ENCODE assay signal across 10 mouse cellular contexts in genomic region chr10:84535859-84536258, GRCm38 (mm10). TPM values are rescaled to one million over a fixed set of nuclear protein-coding genes. Genes with fewer than 3 reads are reported as not detected.
DNase-seq lines count a peak whose midpoint lies in the region; ATAC-seq and TF ChIP-seq lines count a peak whose summit lies in the region.
"Had no signal": no experiment of that assay in that cellular context is flagged by ENCODE, and none has a peak within 500 bp of the region (broad histone marks: within the 10 kb centered on the region; RNA-seq: fewer than 3 reads in every experiment).

No protein-coding gene starts in this region.

- H3K27ac ChIP-seq in heart, postnatal 0 days (ENCODE audit: low read depth) = no peak overlapping the region
- H3K27ac ChIP-seq in heart, embryonic 11.5 days (ENCODE audit: low read depth, low read length) = no peak overlapping the region
- no peak overlapping the region for H3K27ac ChIP-seq in forebrain, embryonic 12.5 days
- H3K27ac ChIP-seq: liver, embryonic 14.5 days had no signal

- H3K4me3 ChIP-seq in heart, postnatal 0 days (ENCODE audit: low read depth, low read length) = no peak overlapping the region
- H3K4me3 ChIP-seq in heart, embryonic 11.5 days (ENCODE audit: low read depth, low read length) = no peak overlapping the region
- no peak overlapping the region for H3K4me3 ChIP-seq in forebrain, embryonic 12.5 days (replicated peaks)
- H3K4me3 ChIP-seq: erythroblast, embryonic 14.5 days had no signal

- TF ChIP-seq CTCF in heart, postnatal 0 days (IDR thresholded peaks at IDR 0.05; ENCODE audit: low read depth) = no peak

- DNase-seq in adrenal gland, adult 2 months = peak; percentile 42
- no peak for DNase-seq in adrenal gland, adult 18-20 months (ENCODE audit: low spot score in 2 of 2)
- peak; percentile 20 for DNase-seq in heart, postnatal 0 days (ENCODE audit: low spot score)
- peak; percentile 31 for DNase-seq in ovary, adult 18-20 months (ENCODE audit: low spot score)
- DNase-seq in ovary, postnatal 14 days (ENCODE audit: low spot score) = no peak
- peak; percentile 78 for DNase-seq in kidney, postnatal 10 days

- no peak for TF ChIP-seq EP300 in heart, postnatal 0 days (IDR thresholded peaks at IDR 0.05; ENCODE audit: low read depth)

- WGBS in heart, postnatal 0 days = 25% methylated on average over 4 of the region's 4 CpGs
- 35% methylated on average over 4 of the region's 4 CpGs for WGBS in heart, embryonic 11.5 days (ENCODE audit: insufficient replicate concordance)
- WGBS in forebrain, embryonic 12.5 days = 68% methylated on average over 4 of the region's 4 CpGs

- no peaks in the 10 kb centered on the region for H3K27me3 ChIP-seq in heart, postnatal 0 days (ENCODE audit: control insufficient read depth, insufficient read depth, low read length)
- no peaks in the 10 kb centered on the region for H3K27me3 ChIP-seq in heart, embryonic 11.5 days (ENCODE audit: control insufficient read depth, insufficient read depth, low read length)
- no peaks in the 10 kb centered on the region for H3K27me3 ChIP-seq in forebrain, embryonic 12.5 days

- no peak overlapping the region for H3K4me2 ChIP-seq in heart, postnatal 0 days (ENCODE audit: low read depth, low read length)
- no peak overlapping the region for H3K4me2 ChIP-seq in heart, embryonic 11.5 days
- H3K4me2 ChIP-seq in forebrain, embryonic 12.5 days = no peak overlapping the region

- H3K9ac ChIP-seq in heart, postnatal 0 days (replicated peaks; ENCODE audit: low read depth, low read length) = no peak overlapping the region
- no peak overlapping the region for H3K9ac ChIP-seq in heart, embryonic 11.5 days (ENCODE audit: low read depth, low read length)
- no peak overlapping the region for H3K9ac ChIP-seq in forebrain, embryonic 12.5 days
- H3K9ac ChIP-seq: liver, embryonic 14.5 days had no signal

- H3K4me1 ChIP-seq in heart, postnatal 0 days (ENCODE audit: control insufficient read depth, insufficient read depth) = peaks cover 27% of the 10 kb centered on the region
- peaks cover 20% of the 10 kb centered on the region for H3K4me1 ChIP-seq in heart, embryonic 11.5 days (ENCODE audit: control insufficient read depth, insufficient read depth, low read length)
- H3K4me1 ChIP-seq in forebrain, embryonic 12.5 days = peaks cover 35% of the 10 kb centered on the region

- peaks cover 6% of the 10 kb centered on the region; the same call in 1 of the 2 replicates for H3K36me3 ChIP-seq in heart, postnatal 0 days (replicated peaks; ENCODE audit: control insufficient read depth, insufficient read depth, low read length)
- H3K36me3 ChIP-seq in heart, embryonic 11.5 days (ENCODE audit: control insufficient read depth, insufficient read depth, low read length) = no peaks in the 10 kb centered on the region
- 0 out of 2 replicates have a peak, but pooled peaks cover 6% of the 10 kb centered on the region for H3K36me3 ChIP-seq in forebrain, embryonic 12.5 days (replicated peaks)

- ATAC-seq in heart, postnatal 0 days (ENCODE audit: insufficient read depth, low read depth) = no peak
- no peak for ATAC-seq in heart, embryonic 11.5 days (replicated peaks; ENCODE audit: insufficient number of reproducible peaks, low FRiP score, low TSS enrichment)
- ATAC-seq in forebrain, embryonic 12.5 days (ENCODE audit: low FRiP score) = no peak

- H3K9me3 ChIP-seq in heart, postnatal 0 days (replicated peaks; ENCODE audit: control insufficient read depth, low read length) = no peaks in the 10 kb centered on the region
- H3K9me3 ChIP-seq in heart, embryonic 11.5 days (replicated peaks; ENCODE audit: control insufficient read depth, low read length) = no peaks in the 10 kb centered on the region
- no peaks in the 10 kb centered on the region for H3K9me3 ChIP-seq in forebrain, embryonic 12.5 days

RNA-seq across cellular contexts. Expression of gene Ckap4, which starts 2.0 kb away (rescaled TPM):
- 10 to 100 TPM; 24.5 to 44.7 TPM for total RNA-seq in adrenal gland, adult 2 months (2021)
- 20.8 and 29.3 TPM in 2 replicates for polyA plus RNA-seq in adrenal gland, adult 2 months (2012; rRNA removed)
- 10 to 100 TPM; 26.0 to 34.3 TPM for total RNA-seq in adrenal gland, adult 18-20 months (2021)
- 59.8 and 83.8 TPM in 2 replicates for total RNA-seq in heart, postnatal 0 days (2014; rRNA removed; ENCODE audit: low replicate concordance)
- polyA plus RNA-seq in heart, postnatal 0 days (2015; fragmentation: Nextera tagmentation; extraction: Ambion mirVana) = 42.6 and 45.6 TPM in 2 replicates
- polyA plus RNA-seq in heart, embryonic 11.5 days (2014; fragmentation: Nextera tagmentation; extraction: Ambion mirVana) = 103 and 113 TPM in 2 replicates
- 72.0 and 72.2 TPM in 2 replicates for polyA plus RNA-seq in forebrain, embryonic 12.5 days (2016; fragmentation: Nextera tagmentation; extraction: Ambion mirVana)

RNA-seq across cellular contexts. Expression of gene Tcp11l2, which starts 40.6 kb away (rescaled TPM):
- 10 to 100 TPM; 35.0 to 41.7 TPM for total RNA-seq in adrenal gland, adult 2 months (2021)
- polyA plus RNA-seq in adrenal gland, adult 2 months (2012; rRNA removed) = 35.9 and 48.1 TPM in 2 replicates
- total RNA-seq in adrenal gland, adult 18-20 months (2021) = 10 to 100 TPM; 28.1 to 40.9 TPM
- total RNA-seq in heart, postnatal 0 days (2014; rRNA removed; ENCODE audit: low replicate concordance) = 36.9 and 52.4 TPM in 2 replicates
- polyA plus RNA-seq in heart, postnatal 0 days (2015; fragmentation: Nextera tagmentation; extraction: Ambion mirVana) = 57.3 and 63.4 TPM in 2 replicates
- polyA plus RNA-seq in heart, embryonic 11.5 days (2014; fragmentation: Nextera tagmentation; extraction: Ambion mirVana) = 15.2 and 16.6 TPM in 2 replicates
- 10.3 and 11.0 TPM in 2 replicates for polyA plus RNA-seq in forebrain, embryonic 12.5 days (2016; fragmentation: Nextera tagmentation; extraction: Ambion mirVana)

Comparison
In these comparisons a context has a peak if more than half of its experiments do, and no peak if none do; other contexts are left out.
1. DNase-seq: peak in adrenal gland, adult 2 months (single experiment), heart, postnatal 0 days (single experiment), ovary, adult 18-20 months (single experiment) and kidney, postnatal 10 days (single experiment); none in adrenal gland, adult 18-20 months (0 of 2) and ovary, postnatal 14 days (single experiment).